Mouse (Mus musculus) megakaryocyte-erythroid progenitor cell, adult 5 weeks (primary cell): ENCODE results near the gene Olfr617. TPM values are rescaled to one million over a fixed set of nuclear protein-coding genes. Genes with fewer than 3 reads are reported as not detected.

ENCODE experiments used
- polyA plus RNA-seq: library from polyadenylated mRNA; stranded (reverse); fragments of >175 nt; gene quantifications from 2 replicates; pipeline ENCODE4 v1.2.3, GENCODE M21; 2012

Olfr617 gene
- polyA plus RNA-seq = not detected in 2 replicates

GRCm38 (mm10) chr7:103572761-103573160, at the start of gene Olfr617:
Gene Olfr617 (plus strand): TSS chr7:103573061.

GRCm38 (mm10) chr7:103542617-103543016, 30.2 kb upstream of the Olfr617 start, which contains the start of gene Olfr612:
Gene Olfr612 (minus strand): TSS chr7:103542717.

GRCm38 (mm10) chr7:103547774-103548173, 25.1 kb upstream of the Olfr617 start, which contains the start of gene Olfr613:
Gene Olfr613 (plus strand): TSS chr7:103548074.

GRCm38 (mm10) chr7:103555779-103556178, 17.1 kb upstream of the Olfr617 start, which contains the start of gene Olfr615:
Gene Olfr615 (plus strand): TSS chr7:103556079.

GRCm38 (mm10) chr7:103569043-103569442, 3.8 kb upstream of the Olfr617 start, which contains the start of gene Olfr616:
Gene Olfr616 (minus strand): TSS chr7:103569143.

GRCm38 (mm10) chr7:103589803-103590202, 16.9 kb downstream of the Olfr617 start, which contains the start of gene Olfr618:
Gene Olfr618 (plus strand): TSS chr7:103590103.

GRCm38 (mm10) chr7:103600275-103600674, 27.4 kb downstream of the Olfr617 start, which contains the start of gene Olfr619:
Gene Olfr619 (plus strand): TSS chr7:103600575.

GRCm38 (mm10) chr7:103612434-103612833, 39.6 kb downstream of the Olfr617 start, which contains the start of gene Olfr620:
Gene Olfr620 (minus strand): TSS chr7:103612534.

Other genes with a start within 250 kb of the Olfr617 start
- not detected in 2 replicates for gene Olfr598, start 249.5 kb upstream of the Olfr617 start, polyA plus RNA-seq
- gene Olfr599, start 237.1 kb upstream of the Olfr617 start, polyA plus RNA-seq = not detected in 2 replicates
- not detected in 2 replicates for gene Olfr600, start 223.4 kb upstream of the Olfr617 start, polyA plus RNA-seq
- gene Olfr601, start 210.4 kb upstream of the Olfr617 start, polyA plus RNA-seq = not detected in 2 replicates
- gene Olfr603, start 186.9 kb upstream of the Olfr617 start, polyA plus RNA-seq = not detected in 2 replicates
- not detected in 2 replicates for gene Usp17lc, start 158.0 kb upstream of the Olfr617 start, polyA plus RNA-seq
- not detected in 2 replicates for gene Olfr605, start 127.6 kb upstream of the Olfr617 start, polyA plus RNA-seq
- not detected in 2 replicates for gene Olfr606, start 124.0 kb upstream of the Olfr617 start, polyA plus RNA-seq
- not detected in 2 replicates for gene Olfr607, start 108.9 kb upstream of the Olfr617 start, polyA plus RNA-seq
- not detected in 2 replicates for gene Olfr608, start 103.2 kb upstream of the Olfr617 start, polyA plus RNA-seq
- gene Olfr609, start 75.0 kb upstream of the Olfr617 start, polyA plus RNA-seq = not detected in 2 replicates
- gene Olfr610, start 60.9 kb upstream of the Olfr617 start, polyA plus RNA-seq = not detected in 2 replicates
- not detected in 2 replicates for gene Olfr611, start 52.2 kb upstream of the Olfr617 start, polyA plus RNA-seq
- not detected in 2 replicates for gene Olfr612, start 30.3 kb upstream of the Olfr617 start, polyA plus RNA-seq
- not detected in 2 replicates for gene Olfr613, start 25.0 kb upstream of the Olfr617 start, polyA plus RNA-seq
- not detected in 2 replicates for gene Olfr615, start 17.0 kb upstream of the Olfr617 start, polyA plus RNA-seq
- gene Olfr616, start 3.9 kb upstream of the Olfr617 start, polyA plus RNA-seq = not detected in 2 replicates
- not detected in 2 replicates for gene Olfr618, start 17.0 kb downstream of the Olfr617 start, polyA plus RNA-seq
- not detected in 2 replicates for gene Olfr619, start 27.5 kb downstream of the Olfr617 start, polyA plus RNA-seq
- gene Olfr620, start 39.5 kb downstream of the Olfr617 start, polyA plus RNA-seq = not detected in 2 replicates
- not detected in 2 replicates for gene Olfr622, start 69.6 kb downstream of the Olfr617 start, polyA plus RNA-seq
- not detected in 2 replicates for gene Olfr623, start 90.6 kb downstream of the Olfr617 start, polyA plus RNA-seq
- 0.02 TPM in 1 of 2 replicates, not detected in the other for gene Olfr624, start 98.1 kb downstream of the Olfr617 start, polyA plus RNA-seq
- gene Olfr625-ps1, start 109.7 kb downstream of the Olfr617 start, polyA plus RNA-seq = 0.19 TPM in 1 of 2 replicates, not detected in the other
- gene Olfr243, start 141.6 kb downstream of the Olfr617 start, polyA plus RNA-seq = not detected in 2 replicates
- not detected in 2 replicates for gene Olfr628, start 157.3 kb downstream of the Olfr617 start, polyA plus RNA-seq
- not detected in 2 replicates for gene Olfr629, start 171.9 kb downstream of the Olfr617 start, polyA plus RNA-seq
- gene Olfr630, start 184.3 kb downstream of the Olfr617 start, polyA plus RNA-seq = not detected in 2 replicates
- not detected in 2 replicates for gene Olfr69, start 198.5 kb downstream of the Olfr617 start, polyA plus RNA-seq
- not detected in 2 replicates for gene Olfr68, start 206.6 kb downstream of the Olfr617 start, polyA plus RNA-seq
- gene Olfr67, start 218.8 kb downstream of the Olfr617 start, polyA plus RNA-seq = not detected in 2 replicates
- gene Hbb-bt, start 240.9 kb downstream of the Olfr617 start, polyA plus RNA-seq = 65.8 and 124 TPM in 2 replicates